Comparison of ENCODE assay signal across 23 mouse cellular contexts in genomic region chr5:105818411-105818810, GRCm38 (mm10). TPM values are rescaled to one million over a fixed set of nuclear protein-coding genes. Genes with fewer than 3 reads are reported as not detected.
DNase-seq lines count a peak whose midpoint lies in the region; ATAC-seq and TF ChIP-seq lines count a peak whose summit lies in the region.
"Had no signal": no experiment of that assay in that cellular context is flagged by ENCODE, and none has a peak within 500 bp of the region (broad histone marks: within the 10 kb centered on the region; RNA-seq: fewer than 3 reads in every experiment).

No protein-coding gene starts in this region.

- peaks cover 33% of the 10 kb centered on the region for H3K4me1 ChIP-seq in forebrain, embryonic 13.5 days
- peaks cover 7% of the 10 kb centered on the region; the same call in 1 of the 2 replicates for H3K4me1 ChIP-seq in forebrain, postnatal 0 days (ENCODE audit: insufficient read depth)
- H3K4me1 ChIP-seq in midbrain, embryonic 10.5 days = peaks cover 50% of the 10 kb centered on the region
- H3K4me1 ChIP-seq in midbrain, postnatal 0 days (ENCODE audit: insufficient read depth, low read length) = no peaks in the 10 kb centered on the region; the same call in 1 of the 2 replicates
- no peaks in the 10 kb centered on the region for H3K4me1 ChIP-seq in lung, embryonic 14.5 days (ENCODE audit: insufficient read depth)
- H3K4me1 ChIP-seq in heart, adult 2 months (ENCODE audit: control insufficient read depth, insufficient read depth, low read length) = no peaks in the 10 kb centered on the region; the same call in 1 of the 2 replicates

- TF ChIP-seq EP300 in heart, adult 2 months (IDR thresholded peaks at IDR 0.05; ENCODE audit: insufficient read depth, low read depth, low read length) = no peak

- TF ChIP-seq POLR2A in heart, adult 2 months (IDR thresholded peaks at IDR 0.05; ENCODE audit: insufficient read depth, low read depth, low read length) = no peak

- intact Hi-C loops in heart, adult 2 months (cut with DNase I) = no loop called here

- H3K9me3 ChIP-seq in forebrain, embryonic 13.5 days (replicated peaks) = peaks cover 2% of the 10 kb centered on the region
- 0 out of 2 replicates have a peak, but pooled peaks cover 1% of the 10 kb centered on the region for H3K9me3 ChIP-seq in forebrain, postnatal 0 days (ENCODE audit: low read length)
- peaks cover 4% of the 10 kb centered on the region; the same call in 1 of the 2 replicates for H3K9me3 ChIP-seq in midbrain, embryonic 10.5 days (replicated peaks)
- H3K9me3 ChIP-seq in midbrain, postnatal 0 days (ENCODE audit: low read length) = no peaks in the 10 kb centered on the region
- no peaks in the 10 kb centered on the region for H3K9me3 ChIP-seq in lung, embryonic 14.5 days (ENCODE audit: low read depth, low read length)
- H3K9me3 ChIP-seq: embryonic facial prominence, embryonic 12.5 days; lung, embryonic 15.5 days had no signal

- H3K27ac ChIP-seq in forebrain, embryonic 13.5 days = no peak overlapping the region
- H3K27ac ChIP-seq in forebrain, postnatal 0 days (ENCODE audit: low read depth, low read length) = no peak overlapping the region
- 0 out of 2 replicates have a peak overlapping the region, but pooled peaks have one; percentile 13 for H3K27ac ChIP-seq in midbrain, embryonic 10.5 days (replicated peaks)
- no peak overlapping the region for H3K27ac ChIP-seq in midbrain, postnatal 0 days (ENCODE audit: low read depth, low read length)
- H3K27ac ChIP-seq in lung, embryonic 14.5 days (ENCODE audit: low read depth) = peak overlapping the region; percentile 36; the same call in 1 of the 2 replicates
- H3K27ac ChIP-seq in heart, adult 2 months = no peak overlapping the region
- H3K27ac ChIP-seq: embryonic facial prominence, embryonic 12.5 days; hindbrain, embryonic 15.5 days; lung, embryonic 15.5 days had no signal

- no peaks in the 10 kb centered on the region for H3K27me3 ChIP-seq in forebrain, embryonic 13.5 days
- no peaks in the 10 kb centered on the region for H3K27me3 ChIP-seq in forebrain, postnatal 0 days (ENCODE audit: insufficient read depth, low read length)
- H3K27me3 ChIP-seq in midbrain, embryonic 10.5 days (ENCODE audit: low read depth, poor library complexity, severe bottlenecking) = no peaks in the 10 kb centered on the region
- no peaks in the 10 kb centered on the region for H3K27me3 ChIP-seq in midbrain, postnatal 0 days (ENCODE audit: insufficient read depth, low read length)
- H3K27me3 ChIP-seq in lung, embryonic 14.5 days (ENCODE audit: insufficient read depth, low read length) = no peaks in the 10 kb centered on the region
- no peaks in the 10 kb centered on the region for H3K27me3 ChIP-seq in heart, adult 2 months (ENCODE audit: control insufficient read depth, insufficient read depth, low read length)
- H3K27me3 ChIP-seq: embryonic facial prominence, embryonic 12.5 days; hindbrain, embryonic 15.5 days; lung, embryonic 15.5 days had no signal

- WGBS in forebrain, embryonic 13.5 days = 13% methylated on average over 5 of the region's 5 CpGs
- 21% methylated on average over 5 of the region's 5 CpGs for WGBS in forebrain, postnatal 0 days
- whole genome bisulfite sequencing in midbrain, embryonic 10.5 days = 54% methylated on average over 5 of the region's 5 CpGs
- 37% methylated on average over 5 of the region's 5 CpGs for WGBS in midbrain, postnatal 0 days
- 67% methylated on average over 5 of the region's 5 CpGs for WGBS in lung, embryonic 14.5 days
- WGBS in heart, adult 2 months = 93% methylated on average over 5 of the region's 5 CpGs

- no peak overlapping the region for H3K4me2 ChIP-seq in forebrain, embryonic 13.5 days
- H3K4me2 ChIP-seq in forebrain, postnatal 0 days (ENCODE audit: low read depth) = no peak overlapping the region
- no peak overlapping the region for H3K4me2 ChIP-seq in midbrain, postnatal 0 days (ENCODE audit: low read depth, low read length, poor library complexity, severe bottlenecking)
- no peak overlapping the region for H3K4me2 ChIP-seq in lung, embryonic 14.5 days
- H3K4me2 ChIP-seq: embryonic facial prominence, embryonic 12.5 days; hindbrain, embryonic 15.5 days; liver, embryonic 11.5 days; lung, embryonic 15.5 days; midbrain, embryonic 11.5 days had no signal

- no peak for ATAC-seq in forebrain, embryonic 13.5 days
- no peak for ATAC-seq in forebrain, postnatal 0 days
- ATAC-seq in midbrain, postnatal 0 days (ENCODE audit: low FRiP score) = no peak
- no peak for ATAC-seq in lung, embryonic 14.5 days (ENCODE audit: insufficient read depth)
- ATAC-seq: activated CD4-positive, CD25-positive, alpha-beta regulatory T cell, adult 4 months; intestine, embryonic 16.5 days had no signal

- no peaks in the 10 kb centered on the region for H3K79me2 ChIP-seq in heart, adult 2 months (replicated peaks; ENCODE audit: control insufficient read depth, insufficient read depth, low read length)

- H3K4me3 ChIP-seq in forebrain, embryonic 13.5 days = no peak overlapping the region
- H3K4me3 ChIP-seq in forebrain, postnatal 0 days (ENCODE audit: low read depth, low read length) = no peak overlapping the region
- H3K4me3 ChIP-seq in midbrain, embryonic 10.5 days = no peak overlapping the region
- H3K4me3 ChIP-seq in midbrain, postnatal 0 days (ENCODE audit: low read depth, low read length) = no peak overlapping the region
- H3K4me3 ChIP-seq in lung, embryonic 14.5 days (ENCODE audit: low read depth, low read length) = no peak overlapping the region
- no peak overlapping the region for H3K4me3 ChIP-seq in heart, adult 2 months
- H3K4me3 ChIP-seq: embryonic facial prominence, embryonic 12.5 days; erythroblast, embryonic 14.5 days; hindbrain, embryonic 15.5 days; lung, embryonic 15.5 days had no signal

- no peak for DNase-seq in forebrain, postnatal 0 days
- DNase-seq in midbrain, embryonic 10.5 days (ENCODE audit: low spot score) = no peak
- DNase-seq in midbrain, postnatal 0 days (ENCODE audit: low spot score) = no peak
- no peak for DNase-seq in lung, embryonic 14.5 days
- peak; percentile 43 to 68 for DNase-seq in lung, postnatal 4 days
- DNase-seq in heart, adult 2 months = no peak
- DNase-seq in embryo, embryonic 9.5 days (ENCODE audit: extremely low spot score) = no peak
- DNase-seq: adrenal gland, postnatal 14 days; cerebellum, adult 2 months; heart, adult 18-20 months; heart, postnatal 4 days; layer of hippocampus, adult 9-11 months; thymus, postnatal 25 days had no signal

- TF ChIP-seq CTCF in forebrain, postnatal 0 days (IDR thresholded peaks at IDR 0.05; ENCODE audit: low read depth) = no peak
- no peak for TF ChIP-seq CTCF in midbrain, postnatal 0 days (IDR thresholded peaks at IDR 0.05)
- TF ChIP-seq CTCF in lung, embryonic 14.5 days (IDR thresholded peaks at IDR 0.05; ENCODE audit: low read depth) = no peak
- TF ChIP-seq CTCF in heart, adult 2 months (IDR thresholded peaks at IDR 0.05) = no peak

- peak overlapping the region; percentile 9; the same call in 1 of the 2 replicates for H3K9ac ChIP-seq in forebrain, embryonic 13.5 days
- H3K9ac ChIP-seq in forebrain, postnatal 0 days = no peak overlapping the region
- no peak overlapping the region for H3K9ac ChIP-seq in midbrain, postnatal 0 days (replicated peaks; ENCODE audit: low read length, poor library complexity, severe bottlenecking)
- H3K9ac ChIP-seq in lung, embryonic 14.5 days = no peak overlapping the region
- no peak overlapping the region for H3K9ac ChIP-seq in heart, adult 2 months (ENCODE audit: low read depth, low read length)
- H3K9ac ChIP-seq: embryonic facial prominence, embryonic 12.5 days; hindbrain, embryonic 15.5 days; lung, embryonic 15.5 days had no signal

- H3K36me3 ChIP-seq in forebrain, embryonic 13.5 days (ENCODE audit: poor library complexity, severe bottlenecking) = peaks cover 18% of the 10 kb centered on the region
- peaks cover 9% of the 10 kb centered on the region for H3K36me3 ChIP-seq in forebrain, postnatal 0 days (ENCODE audit: insufficient read depth)
- H3K36me3 ChIP-seq in midbrain, embryonic 10.5 days = peaks cover 35% of the 10 kb centered on the region
- peaks cover 7% of the 10 kb centered on the region for H3K36me3 ChIP-seq in midbrain, postnatal 0 days (ENCODE audit: insufficient read depth, low read length)
- peaks cover 8% of the 10 kb centered on the region for H3K36me3 ChIP-seq in lung, embryonic 14.5 days (ENCODE audit: insufficient read depth)
- no peaks in the 10 kb centered on the region for H3K36me3 ChIP-seq in heart, adult 2 months (ENCODE audit: control insufficient read depth, insufficient read depth, low read length)
- H3K36me3 ChIP-seq: G1E had no signal

RNA-seq across cellular contexts. Expression of gene Zfp326, which starts 58.0 kb away (rescaled TPM):
- polyA plus RNA-seq in forebrain, embryonic 13.5 days (2015; fragmentation: Nextera tagmentation; extraction: Ambion mirVana) = 68.0 and 69.9 TPM in 2 replicates
- total RNA-seq in forebrain, postnatal 0 days (2014; rRNA removed) = 22.3 and 36.0 TPM in 2 replicates
- polyA plus RNA-seq in forebrain, postnatal 0 days (2015; fragmentation: Nextera tagmentation; extraction: Ambion mirVana) = 25.4 and 35.5 TPM in 2 replicates
- polyA plus RNA-seq in midbrain, embryonic 10.5 days (2016; fragmentation: Nextera tagmentation; extraction: Ambion mirVana) = 51.4 and 57.4 TPM in 2 replicates
- total RNA-seq in midbrain, postnatal 0 days (2014; rRNA removed) = 17.7 and 30.5 TPM in 2 replicates
- 26.6 and 40.8 TPM in 2 replicates for polyA plus RNA-seq in midbrain, postnatal 0 days (2015; fragmentation: Nextera tagmentation; extraction: Ambion mirVana)
- polyA plus RNA-seq in lung, embryonic 14.5 days (2014; fragmentation: Nextera tagmentation; extraction: Ambion mirVana) = 43.4 and 45.8 TPM in 2 replicates
- total RNA-seq in heart, adult 2 months (2021) = 10 to 100 TPM in 1 of 2 experiments, 1 to 10 TPM in 1; 9.3 to 10.7 TPM
- polyA plus RNA-seq in heart, adult 2 months (2012; rRNA removed) = 5.5 and 7.0 TPM in 2 replicates

Comparison
In these comparisons a context has a peak if more than half of its experiments do, and no peak if none do; other contexts are left out.
1. H3K27ac ChIP-seq: peak in midbrain, embryonic 10.5 days (single experiment) and lung, embryonic 14.5 days (single experiment); none in forebrain, embryonic 13.5 days (single experiment), forebrain, postnatal 0 days (single experiment), midbrain, postnatal 0 days (single experiment) and heart, adult 2 months (single experiment).
2. DNase-seq: peak in lung, postnatal 4 days (2 of 2); none in forebrain, postnatal 0 days (single experiment), midbrain, embryonic 10.5 days (single experiment), midbrain, postnatal 0 days (single experiment), lung, embryonic 14.5 days (single experiment), heart, adult 2 months (0 of 2) and embryo, embryonic 9.5 days (single experiment).